Mouse (Mus musculus) cerebellum, adult 2 months (tissue): Measurements from ENCODE around the gene Dcaf8.

ENCODE experiments used
- CTCF ChIP-seq: fragments of 200-500 bp; IDR thresholded peaks from 2 replicates; pipeline ENCODE4 v1.5.1; 2011; ENCODE audit warnings: low read depth, mild to moderate bottlenecking, control low read depth, low read length, moderate library complexity, borderline replicate concordance; ENCODE audit not compliant: insufficient read depth
- POLR2A ChIP-seq: fragments of 200-500 bp; IDR thresholded peaks from 2 replicates; pipeline ENCODE4 v1.6.1; 2011; ENCODE audit warnings: low read length, control low read depth, borderline replicate concordance; ENCODE audit not compliant: insufficient read depth

DNA sequence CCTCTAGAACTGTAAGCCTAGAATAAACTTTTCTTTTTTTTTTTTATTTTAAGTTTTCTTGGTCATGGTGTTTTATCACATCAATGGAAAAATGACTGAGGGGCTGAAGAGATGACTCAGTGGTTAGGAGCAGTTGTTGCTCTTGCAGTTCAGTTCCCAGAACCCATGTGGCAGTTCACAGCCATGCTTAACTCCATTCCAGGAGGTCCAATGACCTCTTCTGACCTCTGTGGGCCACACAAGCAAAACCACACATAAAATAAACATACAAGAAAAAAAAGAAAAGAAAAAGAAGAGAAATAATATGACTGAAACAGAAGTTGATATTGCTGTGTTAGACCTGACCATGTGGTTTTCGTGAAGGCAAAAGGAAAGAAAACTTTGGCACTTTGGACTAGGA lies 81.3 kb downstream of the Dcaf8 start:
- TF ChIP-seq CTCF (no peak), POLR2A (no peak)
